Mouse (Mus musculus): Measurements from ENCODE around the gene Btbd11. TPM values are rescaled to one million over a fixed set of nuclear protein-coding genes. Genes with fewer than 3 reads are reported as not detected.

Btbd11 gene
- total RNA-seq (2023) = 100 to 1,000 TPM in 1 of 2 experiments, 10 to 100 TPM in 1; 89.9 to 107 TPM

DNA sequence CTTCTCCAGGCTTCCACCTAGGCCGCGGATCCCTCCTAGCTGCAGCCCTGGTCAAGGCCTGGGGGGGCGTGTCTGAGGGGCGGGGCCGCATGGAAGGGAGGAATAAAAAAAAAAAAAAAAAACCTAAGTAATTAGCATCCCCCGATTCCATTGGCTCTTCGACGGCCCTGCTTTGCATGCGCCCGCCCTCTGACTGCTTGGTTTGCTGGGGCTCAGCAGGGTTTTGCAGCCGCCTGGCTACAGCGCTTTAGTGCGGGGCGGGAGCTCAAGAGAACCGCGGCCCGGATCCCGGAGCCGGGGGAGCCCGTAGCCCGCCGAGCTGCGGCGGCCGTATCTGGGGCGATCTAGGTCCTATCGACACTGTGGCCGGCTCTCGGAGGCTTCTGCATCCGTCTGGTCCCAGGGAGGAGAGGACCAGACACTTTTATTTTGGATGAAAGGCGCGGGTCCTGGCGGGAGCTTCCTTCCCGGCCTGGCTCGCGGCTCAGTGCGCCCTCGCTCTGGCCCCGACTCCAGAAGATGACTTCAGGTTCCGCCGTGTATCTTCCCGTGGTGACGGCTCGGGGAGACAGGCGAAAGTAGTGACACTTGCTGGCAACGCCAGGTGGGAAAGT, at the start of gene Btbd11:
Gene Btbd11, plus strand, starts transcription at position 210 of the 614 bp plus-strand sequence.

Other genes starting within 250 kb of the Btbd11 start
- gene Cry1, start 201.8 kb upstream of the Btbd11 start, total RNA-seq (2023) = 10 to 100 TPM; 27.6 to 34.3 TPM